Mouse (Mus musculus): ENCODE results near the gene Itpkc. TPM values are rescaled to one million over a fixed set of nuclear protein-coding genes. Genes with fewer than 3 reads are reported as not detected.

Gene Itpkc
- polyA plus RNA-seq, 1 experiment from 2014 or later: 5.9 TPM

DNA sequence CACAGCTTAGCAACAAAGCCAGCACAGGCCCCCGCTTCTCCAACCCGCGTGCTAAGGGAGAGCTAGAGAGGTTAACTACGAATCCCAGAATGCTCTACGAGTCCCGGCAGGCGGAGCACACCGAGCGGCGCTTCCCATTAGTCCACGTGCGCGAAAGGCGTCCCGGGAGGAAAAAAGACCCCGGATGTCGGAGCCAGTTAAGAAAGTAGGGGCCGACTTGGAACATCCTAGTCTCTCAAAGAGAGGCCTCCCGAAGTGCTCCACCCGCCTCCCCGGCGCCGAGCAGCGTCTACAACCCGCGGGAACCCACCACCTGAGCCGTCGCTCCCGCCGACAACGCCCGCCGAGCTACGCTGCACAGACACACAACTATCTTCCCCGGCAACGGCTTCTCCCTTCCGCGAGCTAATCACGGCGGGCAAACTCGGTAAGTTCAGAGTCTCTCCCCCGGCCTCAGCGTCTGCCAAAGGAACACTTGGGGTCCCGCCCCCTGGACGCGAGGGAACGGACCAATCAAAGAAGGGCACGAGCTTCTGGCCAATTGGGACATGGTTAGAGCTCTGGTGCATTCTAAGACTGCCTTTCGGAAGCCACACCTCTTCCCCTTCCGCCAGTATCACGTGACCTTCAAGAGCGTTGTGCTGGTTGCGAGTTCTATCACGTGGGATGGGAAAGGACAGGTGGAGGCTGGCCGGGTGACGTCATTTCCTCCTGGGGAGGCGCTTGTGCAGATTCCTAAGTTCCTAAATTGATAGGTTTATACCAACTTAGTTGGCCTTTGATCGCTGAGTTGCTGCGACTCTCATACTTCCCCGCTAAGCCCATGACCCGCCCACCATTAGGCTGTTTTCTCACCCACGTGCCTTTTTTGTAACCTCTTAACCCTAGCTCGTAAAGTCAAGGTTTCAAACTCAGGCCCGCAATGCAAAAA lies 32.5 kb downstream of the Itpkc start, which contains the start of the genes BC024978 and Snrpa:
TSS of gene BC024978 (plus strand) at position 101 of the 931 bp plus-strand sequence.
TSS of gene Snrpa (minus strand) at position 591 of the 931 bp plus-strand sequence.
- peak within 1 kb of the TSS; percentile 77 for H3K4me2 ChIP-seq
- H3K4me3 ChIP-seq (ENCODE audit: low read depth, low read length): peak within 1 kb of the TSS; percentile 75
- peak within 1 kb of the TSS; percentile 100 for H3K27ac ChIP-seq (ENCODE audit: low read depth)
- ATAC-seq (ENCODE audit: insufficient read depth) (peak; percentile 99), DNase-seq (peak; percentile 99)
- no peak; the same call in 1 of the 2 replicates for TF ChIP-seq CTCF (IDR thresholded peaks at IDR 0.05; ENCODE audit: low read depth)
- H3K4me1 ChIP-seq (ENCODE audit: insufficient read depth): peaks cover 5% of the 10 kb centered on the region
- H3K9me3 ChIP-seq (ENCODE audit: low read depth, low read length): no peaks in the 10 kb centered on the region
- H3K9ac ChIP-seq: peak within 1 kb of the TSS; percentile 85
- peaks cover 52% of the 10 kb centered on the region for H3K36me3 ChIP-seq (ENCODE audit: insufficient read depth)
- H3K27me3 ChIP-seq (ENCODE audit: insufficient read depth, low read length): no peaks in the 10 kb centered on the region
- WGBS: under 1% methylated on average over 64 of the region's 64 CpGs

DNA sequence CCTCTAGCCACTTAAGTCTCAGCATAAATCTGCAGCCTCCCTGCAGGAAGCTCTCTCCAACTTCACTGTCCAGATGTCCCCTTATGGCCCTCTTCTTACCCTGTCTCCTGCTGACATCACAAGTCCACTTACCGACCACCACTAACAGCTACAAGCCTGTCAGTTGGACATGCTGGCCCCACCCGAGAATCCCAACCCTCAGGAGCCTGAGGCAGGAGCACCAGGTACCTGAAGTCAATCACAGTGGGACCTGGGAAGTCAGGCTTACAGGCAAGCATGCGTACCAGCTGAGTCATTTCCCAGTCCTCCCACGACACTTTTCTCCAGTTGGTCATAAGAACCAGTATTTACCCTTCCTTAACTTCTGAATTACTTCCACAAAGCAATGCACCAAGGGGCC lies 34.7 kb downstream of the Itpkc start:
- H3K36me3 ChIP-seq (ENCODE audit: insufficient read depth): peaks cover 69% of the 10 kb centered on the region
- H3K27me3 ChIP-seq (ENCODE audit: insufficient read depth, low read length): no peaks in the 10 kb centered on the region
- peak overlapping the region; percentile 35 for H3K9ac ChIP-seq
- H3K4me3 ChIP-seq (ENCODE audit: low read depth, low read length): peak overlapping the region; percentile 75; the same call in 1 of the 2 replicates
- H3K4me2 ChIP-seq: peak overlapping the region; percentile 77
- peaks cover 5% of the 10 kb centered on the region for H3K4me1 ChIP-seq (ENCODE audit: insufficient read depth)
- TF ChIP-seq CTCF (IDR thresholded peaks at IDR 0.05; ENCODE audit: low read depth): no peak
- WGBS: 70% methylated on average over 4 of the region's 4 CpGs
- DNase-seq (no peak), ATAC-seq (ENCODE audit: insufficient read depth) (no peak)
- no peak overlapping the region for H3K27ac ChIP-seq (ENCODE audit: low read depth)
- no peaks in the 10 kb centered on the region for H3K9me3 ChIP-seq (ENCODE audit: low read depth, low read length)

DNA sequence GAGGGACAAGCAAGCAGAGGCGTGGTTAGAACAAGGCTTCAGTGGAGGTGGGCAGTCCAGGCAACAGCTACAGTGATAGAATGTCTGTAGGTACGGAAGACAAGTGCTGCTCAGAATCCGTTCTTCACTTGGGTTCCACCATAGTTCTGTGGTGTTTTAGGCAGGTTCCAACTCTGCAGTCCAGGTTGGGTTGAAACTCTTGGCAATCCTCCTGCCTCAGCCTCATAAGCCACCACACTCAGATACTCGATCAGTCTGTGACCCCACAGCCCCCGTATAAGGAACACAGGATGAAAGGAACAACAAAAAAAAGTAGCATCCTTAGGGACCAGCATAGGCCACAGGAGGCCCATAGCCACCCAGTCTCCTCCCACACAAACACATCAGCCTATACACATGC lies 36.0 kb downstream of the Itpkc start:
- H3K4me1 ChIP-seq (ENCODE audit: insufficient read depth): peaks cover 5% of the 10 kb centered on the region
- H3K4me2 ChIP-seq: no peak overlapping the region
- H3K9me3 ChIP-seq (ENCODE audit: low read depth, low read length): no peaks in the 10 kb centered on the region
- H3K36me3 ChIP-seq (ENCODE audit: insufficient read depth): peaks cover 76% of the 10 kb centered on the region
- WGBS: 94% methylated on average over 5 of the region's 5 CpGs
- H3K9ac ChIP-seq: no peak overlapping the region
- no peaks in the 10 kb centered on the region for H3K27me3 ChIP-seq (ENCODE audit: insufficient read depth, low read length)
- no peak for DNase-seq
- H3K27ac ChIP-seq (ENCODE audit: low read depth): no peak overlapping the region
- TF ChIP-seq CTCF (IDR thresholded peaks at IDR 0.05; ENCODE audit: low read depth): no peak
- no peak overlapping the region for H3K4me3 ChIP-seq (ENCODE audit: low read depth, low read length)
- ATAC-seq (ENCODE audit: insufficient read depth): no peak

DNA sequence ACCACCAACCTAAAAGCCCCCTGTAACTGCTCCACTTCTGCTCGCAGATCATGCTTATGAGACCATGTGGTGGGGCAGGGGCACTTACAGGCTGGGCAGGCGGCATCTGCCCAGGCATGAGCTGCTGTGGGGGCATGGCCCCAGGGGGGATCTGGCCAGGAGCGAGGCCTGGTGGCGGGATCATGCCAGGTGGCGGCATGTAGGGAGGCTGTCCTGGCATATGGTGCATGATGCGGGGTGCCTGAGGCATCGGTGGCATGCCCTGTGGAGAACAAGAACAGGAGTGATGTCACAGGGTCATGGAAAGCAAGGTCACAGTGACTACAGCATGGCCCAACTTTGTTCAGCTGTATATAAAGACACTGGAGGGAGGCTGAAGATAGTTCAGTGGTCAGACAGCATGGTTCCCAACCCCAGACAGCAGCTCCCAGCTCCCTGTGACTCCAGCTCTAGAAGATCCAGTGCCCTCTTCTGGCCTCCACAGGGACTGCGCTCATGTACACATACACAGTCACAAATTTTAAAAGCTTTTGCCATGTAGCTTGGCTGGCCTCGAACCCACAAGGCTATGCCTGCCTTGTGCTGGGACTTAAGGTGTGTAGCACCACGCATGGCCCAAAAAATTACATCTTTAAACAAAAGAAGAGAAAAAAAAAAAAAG lies 39.1 kb downstream of the Itpkc start:
- H3K4me3 ChIP-seq (ENCODE audit: low read depth, low read length): no peak overlapping the region
- WGBS: 94% methylated on average over 10 of the region's 10 CpGs
- H3K27me3 ChIP-seq (ENCODE audit: insufficient read depth, low read length): no peaks in the 10 kb centered on the region
- TF ChIP-seq CTCF (IDR thresholded peaks at IDR 0.05; ENCODE audit: low read depth): peak; percentile 48
- H3K9me3 ChIP-seq (ENCODE audit: low read depth, low read length): no peaks in the 10 kb centered on the region
- ATAC-seq (ENCODE audit: insufficient read depth) (no peak), DNase-seq (no peak)
- H3K9ac ChIP-seq: no peak overlapping the region
- H3K4me2 ChIP-seq: no peak overlapping the region
- H3K27ac ChIP-seq (ENCODE audit: low read depth): no peak overlapping the region
- no peaks in the 10 kb centered on the region for H3K4me1 ChIP-seq (ENCODE audit: insufficient read depth)
- peaks cover 98% of the 10 kb centered on the region for H3K36me3 ChIP-seq (ENCODE audit: insufficient read depth)

DNA sequence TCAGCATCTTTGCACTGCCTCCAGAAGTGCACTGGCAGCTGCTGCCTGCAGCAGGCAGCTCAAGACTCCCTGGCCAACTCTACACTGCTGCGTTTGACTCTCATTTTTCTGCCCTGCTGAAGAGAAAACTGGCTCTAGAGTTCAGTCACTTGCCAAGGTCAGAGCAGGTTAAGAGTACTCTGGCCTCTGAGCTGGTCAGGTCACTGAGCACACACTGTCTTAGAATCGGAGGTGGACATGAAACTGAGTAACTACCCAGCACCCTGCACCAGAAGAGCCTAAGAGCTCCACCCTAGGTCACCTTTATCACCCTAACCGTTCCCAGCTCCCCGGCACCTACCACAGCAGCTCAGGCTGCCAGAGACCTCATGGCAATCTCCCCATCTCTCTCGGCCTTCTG lies 42.5 kb downstream of the Itpkc start:
- no peaks in the 10 kb centered on the region for H3K27me3 ChIP-seq (ENCODE audit: insufficient read depth, low read length)
- TF ChIP-seq CTCF (IDR thresholded peaks at IDR 0.05; ENCODE audit: low read depth): no peak
- ATAC-seq (ENCODE audit: insufficient read depth): no peak
- DNase-seq: no peak
- H3K4me2 ChIP-seq: no peak overlapping the region
- peaks cover 82% of the 10 kb centered on the region for H3K36me3 ChIP-seq (ENCODE audit: insufficient read depth)
- no peak overlapping the region for H3K27ac ChIP-seq (ENCODE audit: low read depth)
- no peaks in the 10 kb centered on the region for H3K4me1 ChIP-seq (ENCODE audit: insufficient read depth)
- H3K4me3 ChIP-seq (ENCODE audit: low read depth, low read length): no peak overlapping the region
- 92% methylated on average over 5 of the region's 5 CpGs for WGBS
- no peak overlapping the region for H3K9ac ChIP-seq
- no peaks in the 10 kb centered on the region for H3K9me3 ChIP-seq (ENCODE audit: low read depth, low read length)

DNA sequence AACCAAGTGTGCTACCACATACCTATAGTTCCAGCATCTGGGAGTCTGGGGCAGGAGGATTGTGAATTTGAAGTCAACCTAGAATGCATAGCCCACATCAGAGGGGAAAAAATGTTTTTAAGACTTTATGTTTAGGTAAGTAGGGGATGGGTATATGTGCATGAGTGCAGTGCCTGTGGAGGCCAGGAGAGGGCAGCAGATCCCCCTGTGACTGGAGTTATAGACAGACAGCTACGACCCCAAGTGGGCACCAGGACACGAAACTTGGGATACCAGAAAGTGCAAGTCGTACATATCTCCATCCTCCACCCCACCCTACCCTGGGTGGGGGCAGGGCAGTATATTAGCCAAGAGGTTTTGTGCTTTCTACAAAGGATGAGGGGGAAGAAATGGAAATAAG lies 43.5 kb downstream of the Itpkc start:
- H3K36me3 ChIP-seq (ENCODE audit: insufficient read depth): peaks cover 72% of the 10 kb centered on the region
- DNase-seq: peak; percentile 71

DNA sequence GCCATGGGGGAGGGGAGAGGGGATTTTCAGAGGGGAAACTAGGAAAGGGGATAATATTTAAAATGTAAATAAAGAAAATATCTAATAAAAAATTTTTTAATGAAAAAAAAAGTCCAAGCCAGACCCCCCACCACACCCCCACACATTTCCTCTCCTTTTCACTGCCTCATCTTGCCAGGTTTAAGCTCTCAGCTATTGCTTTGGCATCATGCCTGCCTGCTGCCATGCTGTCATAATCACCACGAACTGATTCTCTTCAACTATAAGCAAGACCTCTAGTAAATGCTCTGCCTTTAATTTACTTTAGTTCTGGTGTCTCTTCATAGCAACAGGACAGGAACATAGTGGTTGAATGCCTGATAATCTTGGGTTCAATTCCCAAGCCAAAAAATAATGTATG lies 46.0 kb downstream of the Itpkc start:
- ATAC-seq (ENCODE audit: insufficient read depth): no peak
- H3K4me3 ChIP-seq (ENCODE audit: low read depth, low read length): no peak overlapping the region
- 62% methylated on average over 1 of the region's 1 CpGs for WGBS

More for the DNA sequence above, 43.5 kb downstream of the Itpkc start:
- no peaks in the 10 kb centered on the region for H3K9me3 ChIP-seq (ENCODE audit: low read depth, low read length)
- H3K4me1 ChIP-seq (ENCODE audit: insufficient read depth): no peaks in the 10 kb centered on the region
- ATAC-seq (ENCODE audit: insufficient read depth): no peak
- H3K27ac ChIP-seq (ENCODE audit: low read depth): no peak overlapping the region
- peak; percentile 79 for TF ChIP-seq CTCF (IDR thresholded peaks at IDR 0.05; ENCODE audit: low read depth)
- WGBS: 66% methylated on average over 3 of the region's 3 CpGs
- H3K27me3 ChIP-seq (ENCODE audit: insufficient read depth, low read length): no peaks in the 10 kb centered on the region
- no peak overlapping the region for H3K4me2 ChIP-seq
- H3K9ac ChIP-seq: no peak overlapping the region
- no peak overlapping the region for H3K4me3 ChIP-seq (ENCODE audit: low read depth, low read length)

More for the DNA sequence above, 46.0 kb downstream of the Itpkc start:
- H3K9ac ChIP-seq: no peak overlapping the region
- no peaks in the 10 kb centered on the region for H3K27me3 ChIP-seq (ENCODE audit: insufficient read depth, low read length)
- no peaks in the 10 kb centered on the region for H3K9me3 ChIP-seq (ENCODE audit: low read depth, low read length)
- peaks cover 9% of the 10 kb centered on the region for H3K4me1 ChIP-seq (ENCODE audit: insufficient read depth)
- peaks cover 47% of the 10 kb centered on the region for H3K36me3 ChIP-seq (ENCODE audit: insufficient read depth)
- no peak for TF ChIP-seq CTCF (IDR thresholded peaks at IDR 0.05; ENCODE audit: low read depth)
- peak overlapping the region; percentile 91; the same call in 1 of the 2 replicates for H3K27ac ChIP-seq (ENCODE audit: low read depth)
- DNase-seq: no peak
- no peak overlapping the region for H3K4me2 ChIP-seq

Measured in lung, embryonic 14.5 days (tissue).